19 mouse cellular contexts compared by ENCODE assay signal in the genomic region with DNA sequence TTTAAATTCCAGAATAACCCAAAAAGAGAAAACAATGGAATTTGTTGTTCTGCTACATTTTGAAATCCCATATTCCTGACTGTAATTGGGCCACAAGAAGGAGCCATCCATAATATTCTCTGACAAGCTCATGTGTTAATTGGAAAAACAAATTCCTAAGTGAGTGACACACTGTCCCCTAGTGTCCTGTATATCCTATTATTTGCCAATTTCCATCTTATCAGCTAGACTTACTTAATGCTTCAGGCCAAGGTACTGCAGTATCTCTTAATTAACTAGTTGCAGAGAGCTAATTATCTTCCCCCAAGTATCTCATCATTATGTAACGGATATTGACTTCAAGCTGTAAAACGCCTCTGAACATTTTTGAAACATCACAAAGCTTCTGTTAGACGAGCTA.
DNase-seq lines count a peak whose midpoint lies in the region; ATAC-seq and TF ChIP-seq lines count a peak whose summit lies in the region.
"Had no signal": no experiment of that assay in that cellular context is flagged by ENCODE, and none has a peak within 500 bp of the region (broad histone marks: within the 10 kb centered on the region; RNA-seq: fewer than 3 reads in every experiment).

No protein-coding gene starts in this region.

- H3K4me3 ChIP-seq in heart, adult 2 months = no peak overlapping the region
- no peak overlapping the region for H3K4me3 ChIP-seq in liver, adult 2 months (ENCODE audit: insufficient read depth, low read depth, low read length)
- no peak overlapping the region for H3K4me3 ChIP-seq in liver, embryonic 12.5 days
- no peak overlapping the region for H3K4me3 ChIP-seq in neural tube, embryonic 13.5 days
- H3K4me3 ChIP-seq: embryonic facial prominence, embryonic 10.5 days; erythroblast, embryonic 14.5 days; heart, embryonic 15.5 days had no signal

- WGBS in heart, adult 2 months = 86% methylated on average over 3 of the region's 3 CpGs
- WGBS in liver, adult 2 months = 83% methylated on average over 3 of the region's 3 CpGs
- 60% methylated on average over 3 of the region's 3 CpGs for WGBS in liver, embryonic 12.5 days (ENCODE audit: insufficient replicate concordance)
- WGBS in neural tube, embryonic 13.5 days = 61% methylated on average over 3 of the region's 3 CpGs

- no peaks in the 10 kb centered on the region for H3K4me1 ChIP-seq in heart, adult 2 months (ENCODE audit: control insufficient read depth, insufficient read depth, low read length)
- no peaks in the 10 kb centered on the region for H3K4me1 ChIP-seq in liver, adult 2 months (ENCODE audit: control insufficient read depth, insufficient read depth, low read length)
- H3K4me1 ChIP-seq in liver, embryonic 12.5 days = no peaks in the 10 kb centered on the region
- 0 out of 2 replicates have a peak, but pooled peaks cover 3% of the 10 kb centered on the region for H3K4me1 ChIP-seq in neural tube, embryonic 13.5 days (replicated peaks)
- H3K4me1 ChIP-seq: embryonic facial prominence, embryonic 10.5 days; heart, embryonic 15.5 days had no signal

- H3K9ac ChIP-seq in heart, adult 2 months (ENCODE audit: low read depth, low read length) = no peak overlapping the region
- H3K9ac ChIP-seq in liver, adult 2 months (ENCODE audit: low read depth, low read length) = no peak overlapping the region
- no peak overlapping the region for H3K9ac ChIP-seq in liver, embryonic 12.5 days
- H3K9ac ChIP-seq in neural tube, embryonic 13.5 days = no peak overlapping the region
- H3K9ac ChIP-seq: heart, embryonic 15.5 days had no signal

- no peaks in the 10 kb centered on the region for H3K79me2 ChIP-seq in heart, adult 2 months (replicated peaks; ENCODE audit: control insufficient read depth, insufficient read depth, low read length)
- no peaks in the 10 kb centered on the region for H3K79me2 ChIP-seq in liver, adult 2 months (ENCODE audit: control insufficient read depth, insufficient read depth, low read length)

- peak; percentile 65 for TF ChIP-seq CTCF in heart, adult 2 months (IDR thresholded peaks at IDR 0.05)
- TF ChIP-seq CTCF in liver, adult 2 months (IDR thresholded peaks at IDR 0.05; ENCODE audit: low read depth, low read length) = peak; percentile 36; the same call in 1 of the 2 replicates

- TF ChIP-seq EP300 in heart, adult 2 months (IDR thresholded peaks at IDR 0.05; ENCODE audit: insufficient read depth, low read depth, low read length) = no peak

- no peak for TF ChIP-seq POLR2A in heart, adult 2 months (IDR thresholded peaks at IDR 0.05; ENCODE audit: insufficient read depth, low read depth, low read length)
- no peak for TF ChIP-seq POLR2A in liver, adult 2 months (IDR thresholded peaks at IDR 0.05; ENCODE audit: extremely low read depth, insufficient read depth, low read length)

- H3K9me3 ChIP-seq in liver, embryonic 12.5 days (replicated peaks) = no peaks in the 10 kb centered on the region
- no peaks in the 10 kb centered on the region for H3K9me3 ChIP-seq in neural tube, embryonic 13.5 days
- H3K9me3 ChIP-seq: embryonic facial prominence, embryonic 10.5 days; heart, embryonic 15.5 days had no signal

- no peaks in the 10 kb centered on the region for H3K36me3 ChIP-seq in heart, adult 2 months (ENCODE audit: control insufficient read depth, insufficient read depth, low read length)
- H3K36me3 ChIP-seq in liver, adult 2 months (ENCODE audit: control insufficient read depth, insufficient read depth, low read length) = no peaks in the 10 kb centered on the region
- H3K36me3 ChIP-seq in liver, embryonic 12.5 days = no peaks in the 10 kb centered on the region
- H3K36me3 ChIP-seq in neural tube, embryonic 13.5 days = no peaks in the 10 kb centered on the region
- H3K36me3 ChIP-seq: embryonic facial prominence, embryonic 10.5 days; heart, embryonic 15.5 days had no signal

- no peak overlapping the region for H3K27ac ChIP-seq in heart, adult 2 months
- no peak overlapping the region for H3K27ac ChIP-seq in liver, adult 2 months (replicated peaks; ENCODE audit: insufficient read depth, low read depth, low read length)
- no peak overlapping the region for H3K27ac ChIP-seq in liver, embryonic 12.5 days
- peak overlapping the region; percentile 52 for H3K27ac ChIP-seq in neural tube, embryonic 13.5 days (replicated peaks)
- H3K27ac ChIP-seq: embryonic facial prominence, embryonic 10.5 days; heart, embryonic 15.5 days had no signal

- ATAC-seq in liver, embryonic 12.5 days = no peak
- peak; percentile 68 for ATAC-seq in neural tube, embryonic 13.5 days (ENCODE audit: low read depth)

- H3K27me3 ChIP-seq in heart, adult 2 months (ENCODE audit: control insufficient read depth, insufficient read depth, low read length) = no peaks in the 10 kb centered on the region
- H3K27me3 ChIP-seq in liver, adult 2 months (ENCODE audit: control insufficient read depth, insufficient read depth, low read length) = no peaks in the 10 kb centered on the region
- no peaks in the 10 kb centered on the region for H3K27me3 ChIP-seq in liver, embryonic 12.5 days (replicated peaks)
- H3K27me3 ChIP-seq in neural tube, embryonic 13.5 days = no peaks in the 10 kb centered on the region
- H3K27me3 ChIP-seq: heart, embryonic 15.5 days had no signal

- intact Hi-C loops in heart, adult 2 months (cut with DNase I) = loop anchor here (5.0 kb wide), 1 partner anchor 232 kb away; no protein-coding TSS in a partner anchor

- H3K4me2 ChIP-seq in liver, embryonic 12.5 days = no peak overlapping the region
- no peak overlapping the region for H3K4me2 ChIP-seq in neural tube, embryonic 13.5 days
- H3K4me2 ChIP-seq: heart, embryonic 15.5 days had no signal

- DNase-seq in heart, adult 2 months = no peak
- no peak for DNase-seq in heart, adult 8-10 months (ENCODE audit: low spot score)
- no peak for DNase-seq in liver, adult 2 months (ENCODE audit: extremely low read depth, low read depth, low spot score)
- no peak for DNase-seq in neural tube, embryonic 10.5 days (ENCODE audit: extremely low spot score, low spot score)
- no peak for DNase-seq in kidney, adult 18-20 months
- DNase-seq in left cerebral cortex, adult 8-10 months (ENCODE audit: low spot score in 2 of 2) = no peak
- DNase-seq: B cell, adult 2 months; cerebellum, adult 11-12 months; cerebellum, postnatal 36 days; gastrocnemius, postnatal 36 days; kidney, postnatal 10 days; liver; lung, postnatal 36 days; right cerebral cortex, postnatal 25 days had no signal
